Mouse (Mus musculus) midbrain, embryonic 13.5 days (tissue): Measurements from ENCODE around the gene Oosp1. TPM values are rescaled to one million over a fixed set of nuclear protein-coding genes. Genes with fewer than 3 reads are reported as not detected.

ENCODE experiments used
- ATAC-seq: fragments of 200-750 bp; cut with Nextera tagmentation; 2 replicates; pipeline ENCODE4 v1.8.0; 2017; ENCODE audit warnings: mild to moderate bottlenecking, moderate TSS enrichment, moderate library complexity
- H3K27ac ChIP-seq: fragments of 300-500 bp; sonication (generic); 2 replicates; pipeline ENCODE4 v1.5.1; 2015; ENCODE audit warnings: inconsistent platforms, mild to moderate bottlenecking, moderate library complexity
- H3K27me3 ChIP-seq: fragments of 300-500 bp; sonication (generic); 2 replicates; pipeline ENCODE4 v1.6.1; 2015; ENCODE audit warnings: mild to moderate bottlenecking, inconsistent platforms
- H3K36me3 ChIP-seq: fragments of 300-500 bp; sonication (generic); 2 replicates; pipeline ENCODE4 v1.6.1; 2015; ENCODE audit warnings: mild to moderate bottlenecking, inconsistent platforms
- H3K4me1 ChIP-seq: fragments of 300-500 bp; sonication (generic); replicated peaks from 2 replicates; pipeline ENCODE4 v1.6.1; 2015; ENCODE audit warnings: inconsistent platforms
- H3K4me2 ChIP-seq: fragments of 300-500 bp; sonication (generic); replicated peaks from 2 replicates; pipeline ENCODE4 v1.6.1; 2015; ENCODE audit warnings: moderate library complexity, mild to moderate bottlenecking, inconsistent platforms
- H3K4me3 ChIP-seq: fragments of 300-500 bp; sonication (generic); replicated peaks from 2 replicates; pipeline ENCODE4 v1.5.1; 2015; ENCODE audit warnings: mild to moderate bottlenecking, inconsistent platforms
- H3K9ac ChIP-seq: fragments of 300-500 bp; sonication (generic); replicated peaks from 2 replicates; pipeline ENCODE4 v1.6.1; 2015; ENCODE audit warnings: mild to moderate bottlenecking, inconsistent platforms
- H3K9me3 ChIP-seq: fragments of 300-500 bp; sonication (generic); 2 replicates; pipeline ENCODE4 v1.6.1; 2016; ENCODE audit warnings: mild to moderate bottlenecking, inconsistent platforms
- WGBS: fragments of 180-500 bp; shearing (Covaris S2); methylation state at CpG from one replicate; pipeline ENCODE4 v1.1.7; 2015; 5-methylcytosine and 5-hydroxymethylcytosine counted together
- polyA plus RNA-seq: library from polyadenylated mRNA; unstranded; fragments of >200 nt; fragmentation: Nextera tagmentation; extraction: Ambion mirVana; gene quantifications from 2 replicates; pipeline ENCODE4 v1.2.1, GENCODE M21; 2015

The Oosp1 gene
- polyA plus RNA-seq = not detected in 2 replicates

- no peaks in the 10 kb centered on the region for H3K27me3 ChIP-seq
- H3K9me3 ChIP-seq = no peaks in the 10 kb centered on the region
- ATAC-seq = no peak
- H3K4me2 ChIP-seq = no peak within 1 kb of the TSS
- no peaks in the 10 kb centered on the region for H3K36me3 ChIP-seq
- 72% methylated on average over 5 of the region's 5 CpGs for WGBS
- H3K27ac ChIP-seq = no peak within 1 kb of the TSS
- no peaks in the 10 kb centered on the region for H3K4me1 ChIP-seq
- H3K4me3 ChIP-seq = no peak within 1 kb of the TSS
- H3K9ac ChIP-seq = no peak within 1 kb of the TSS
These were observed at the start of gene Oosp1 for GRCm38 (mm10) chr19:11690839-11691238. Oosp1 (minus strand) TSS chr19:11691150.

DNA sequence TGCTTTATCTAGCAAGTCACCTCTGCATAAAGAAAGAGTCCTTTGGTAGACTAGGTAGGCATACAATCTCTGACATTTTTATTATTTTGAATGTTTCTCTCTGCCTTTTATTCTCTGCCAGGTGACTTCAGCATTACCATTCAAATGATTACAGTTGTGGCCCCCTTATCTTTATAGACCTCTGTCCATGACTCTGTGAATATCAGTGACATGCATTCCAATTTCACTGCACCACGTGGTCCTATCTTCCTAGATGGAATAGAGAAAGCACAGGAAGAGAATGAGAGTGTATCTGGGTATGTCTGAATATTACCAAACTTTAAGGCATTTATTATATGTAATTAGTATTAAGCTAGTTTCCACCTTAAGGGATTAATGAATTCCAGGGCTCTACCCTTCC lies 45.5 kb upstream of the Oosp1 start:
- no peaks in the 10 kb centered on the region for H3K36me3 ChIP-seq
- WGBS = 50% methylated on average over 1 of the region's 1 CpGs
- no peaks in the 10 kb centered on the region for H3K9me3 ChIP-seq
- H3K27ac ChIP-seq = no peak overlapping the region
- no peak overlapping the region for H3K4me3 ChIP-seq
- no peak for ATAC-seq
- no peak overlapping the region for H3K4me2 ChIP-seq
- no peaks in the 10 kb centered on the region for H3K4me1 ChIP-seq
- no peaks in the 10 kb centered on the region for H3K27me3 ChIP-seq
- H3K9ac ChIP-seq = no peak overlapping the region

DNA sequence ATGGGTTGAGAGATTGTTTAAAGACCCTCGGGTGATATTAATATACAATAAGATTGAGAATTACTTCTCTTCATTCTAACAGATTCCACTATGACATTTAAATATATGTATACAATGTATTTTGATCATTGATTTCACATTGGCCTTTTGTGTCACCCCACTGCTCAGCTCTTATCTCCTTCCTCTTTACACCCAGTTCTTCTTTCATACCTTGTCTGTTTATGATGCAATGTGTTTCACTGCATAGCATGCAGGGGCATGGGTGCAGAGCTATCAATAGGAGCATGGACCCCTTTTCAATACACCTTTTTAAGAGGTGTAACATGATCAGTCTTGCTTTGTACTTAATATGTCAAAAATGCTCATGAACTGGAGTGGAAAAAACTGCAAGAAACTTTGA lies 39.3 kb upstream of the Oosp1 start:
- Histone ChIP-seq H3K27ac (no peak overlapping the region), H3K9me3 (no peaks in the 10 kb centered on the region), H3K4me3 (no peak overlapping the region), H3K36me3 (no peaks in the 10 kb centered on the region), H3K4me2 (no peak overlapping the region), H3K4me1 (no peaks in the 10 kb centered on the region), H3K9ac (no peak overlapping the region), H3K27me3 (no peaks in the 10 kb centered on the region)
- no peak for ATAC-seq
- WGBS = 88% methylated on average over 1 of the region's 1 CpGs

DNA sequence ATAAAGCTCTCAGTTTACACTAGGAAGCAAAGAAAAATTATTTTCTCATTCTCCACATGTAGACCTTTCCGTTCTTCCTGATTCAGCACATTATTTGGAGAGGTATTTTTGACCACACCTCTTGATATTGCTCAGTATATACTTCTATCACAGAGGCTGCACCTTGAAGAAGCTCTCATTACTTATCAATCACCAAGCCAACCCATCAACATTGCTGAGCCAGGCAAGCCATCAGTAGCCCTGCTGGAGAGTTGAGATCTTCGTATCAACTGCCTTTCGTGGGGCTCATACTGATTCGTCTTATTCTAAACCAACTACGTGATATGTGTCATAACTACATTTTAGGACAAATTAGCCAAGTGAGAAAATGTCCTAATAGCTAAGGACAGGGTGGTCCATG lies 36.4 kb upstream of the Oosp1 start:
- Histone ChIP-seq H3K4me3 (no peak overlapping the region), H3K27ac (no peak overlapping the region), H3K4me2 (no peak overlapping the region), H3K36me3 (no peaks in the 10 kb centered on the region), H3K4me1 (no peaks in the 10 kb centered on the region), H3K9ac (no peak overlapping the region), H3K9me3 (no peaks in the 10 kb centered on the region), H3K27me3 (no peaks in the 10 kb centered on the region)
- 92% methylated on average over 5 of the region's 5 CpGs for WGBS
- ATAC-seq = no peak

- H3K9me3 ChIP-seq = no peaks in the 10 kb centered on the region
These were observed 35.0 kb upstream of the Oosp1 start for GRCm38 (mm10) chr19:11725915-11726314.

DNA sequence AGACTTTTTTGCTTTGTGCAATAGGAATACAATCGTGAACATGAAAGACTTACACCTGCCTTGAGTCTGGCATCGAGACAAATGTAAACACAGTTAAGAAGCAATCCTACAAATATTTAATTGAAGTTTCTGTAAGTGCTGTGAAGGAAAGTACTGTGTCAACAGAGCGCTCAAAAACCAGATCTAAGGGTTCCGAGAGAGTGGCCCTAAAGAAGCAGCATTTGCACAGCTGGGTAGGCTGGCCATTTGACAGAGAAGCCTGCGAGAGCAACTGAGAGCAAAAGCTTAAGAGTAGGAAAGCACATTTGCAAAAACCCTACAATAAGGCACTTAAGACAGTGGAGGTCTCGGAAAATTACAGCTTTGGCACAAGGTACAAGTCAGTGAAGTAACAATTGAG lies 33.3 kb upstream of the Oosp1 start:
- Histone ChIP-seq H3K4me3 (no peak overlapping the region), H3K9ac (no peak overlapping the region), H3K27me3 (no peaks in the 10 kb centered on the region), H3K36me3 (no peaks in the 10 kb centered on the region), H3K27ac (no peak overlapping the region), H3K9me3 (no peaks in the 10 kb centered on the region), H3K4me2 (no peak overlapping the region), H3K4me1 (no peaks in the 10 kb centered on the region)
- 82% methylated on average over 6 of the region's 6 CpGs for WGBS
- ATAC-seq = no peak

More at GRCm38 (mm10) chr19:11725915-11726314, 35.0 kb upstream of the Oosp1 start:
- no peak overlapping the region for H3K4me2 ChIP-seq
- no peak overlapping the region for H3K4me3 ChIP-seq
- WGBS = 91% methylated on average over 2 of the region's 2 CpGs
- no peaks in the 10 kb centered on the region for H3K36me3 ChIP-seq
- no peak overlapping the region for H3K9ac ChIP-seq
- H3K27ac ChIP-seq = no peak overlapping the region
- no peaks in the 10 kb centered on the region for H3K27me3 ChIP-seq
- no peaks in the 10 kb centered on the region for H3K4me1 ChIP-seq
- ATAC-seq = no peak

- H3K9me3 ChIP-seq = no peaks in the 10 kb centered on the region
- H3K4me2 ChIP-seq = no peak overlapping the region
- no peak overlapping the region for H3K9ac ChIP-seq
- H3K27ac ChIP-seq = no peak overlapping the region
- ATAC-seq = no peak
- no peaks in the 10 kb centered on the region for H3K4me1 ChIP-seq
- H3K36me3 ChIP-seq = no peaks in the 10 kb centered on the region
- H3K27me3 ChIP-seq = no peaks in the 10 kb centered on the region
- WGBS = 90% methylated on average over 2 of the region's 2 CpGs
- H3K4me3 ChIP-seq = no peak overlapping the region
These were observed 32.9 kb upstream of the Oosp1 start for GRCm38 (mm10) chr19:11723870-11724269.

DNA sequence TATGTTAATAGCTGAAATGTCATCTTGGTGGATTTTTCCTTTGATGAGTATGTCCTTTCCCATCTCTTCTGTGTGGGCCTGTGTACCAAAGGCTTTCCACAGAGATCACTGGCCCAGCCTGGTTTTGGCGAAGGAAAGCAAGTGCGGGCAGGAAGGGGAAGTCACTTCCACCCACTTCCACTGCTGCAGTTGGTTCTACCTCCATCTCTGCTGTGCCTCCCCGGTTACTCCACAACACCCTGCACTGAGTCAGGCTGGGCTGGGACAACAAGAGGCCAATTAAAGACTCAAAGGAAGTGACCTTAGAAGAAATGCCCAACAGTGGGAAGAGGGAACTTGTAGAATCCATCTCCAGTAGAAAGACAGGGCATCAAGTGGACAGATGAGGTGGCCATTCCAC lies 29.1 kb upstream of the Oosp1 start:
- Histone ChIP-seq H3K4me3 (no peak overlapping the region), H3K9ac (no peak overlapping the region), H3K36me3 (no peaks in the 10 kb centered on the region), H3K4me2 (no peak overlapping the region), H3K27me3 (no peaks in the 10 kb centered on the region), H3K9me3 (no peaks in the 10 kb centered on the region), H3K27ac (no peak overlapping the region), H3K4me1 (no peaks in the 10 kb centered on the region)
- whole genome bisulfite sequencing = 89% methylated on average over 3 of the region's 3 CpGs
- no peak for ATAC-seq

- Histone ChIP-seq H3K4me3 (no peak overlapping the region), H3K27me3 (no peaks in the 10 kb centered on the region), H3K9me3 (no peaks in the 10 kb centered on the region), H3K4me1 (no peaks in the 10 kb centered on the region), H3K4me2 (no peak overlapping the region), H3K9ac (no peak overlapping the region), H3K36me3 (no peaks in the 10 kb centered on the region), H3K27ac (no peak overlapping the region)
- WGBS = 87% methylated on average over 4 of the region's 4 CpGs
- no peak for ATAC-seq
These were observed 21.5 kb upstream of the Oosp1 start for GRCm38 (mm10) chr19:11712451-11712850.

GRCm38 (mm10) chr19:11698342-11698741 lies 7.4 kb upstream of the Oosp1 start:
- no peak overlapping the region for H3K4me2 ChIP-seq
- no peaks in the 10 kb centered on the region for H3K27me3 ChIP-seq
- no peak for ATAC-seq
- H3K36me3 ChIP-seq = no peaks in the 10 kb centered on the region
- no peak overlapping the region for H3K9ac ChIP-seq
- no peaks in the 10 kb centered on the region for H3K9me3 ChIP-seq
- no peaks in the 10 kb centered on the region for H3K4me1 ChIP-seq
- WGBS = 95% methylated on average over 6 of the region's 6 CpGs
- no peak overlapping the region for H3K27ac ChIP-seq
- no peak overlapping the region for H3K4me3 ChIP-seq

GRCm38 (mm10) chr19:11696755-11697154 lies 5.8 kb upstream of the Oosp1 start, which contains the start of gene Oosp3:
Oosp3 (plus strand) TSS chr19:11697055.
- Histone ChIP-seq H3K36me3 (no peaks in the 10 kb centered on the region), H3K27ac (no peak within 1 kb of the TSS), H3K4me1 (no peaks in the 10 kb centered on the region), H3K4me2 (no peak within 1 kb of the TSS), H3K27me3 (no peaks in the 10 kb centered on the region), H3K9me3 (no peaks in the 10 kb centered on the region), H3K9ac (no peak within 1 kb of the TSS), H3K4me3 (no peak within 1 kb of the TSS)
- no peak for ATAC-seq
- WGBS = 90% methylated on average over 2 of the region's 2 CpGs

GRCm38 (mm10) chr19:11691454-11691853 lies 504 bp upstream of the Oosp1 start:
- Histone ChIP-seq H3K9ac (no peak overlapping the region), H3K36me3 (no peaks in the 10 kb centered on the region), H3K4me2 (no peak overlapping the region), H3K27ac (no peak overlapping the region), H3K9me3 (no peaks in the 10 kb centered on the region), H3K4me3 (no peak overlapping the region), H3K4me1 (no peaks in the 10 kb centered on the region), H3K27me3 (no peaks in the 10 kb centered on the region)
- WGBS = 61% methylated on average over 1 of the region's 1 CpGs
- no peak for ATAC-seq

GRCm38 (mm10) chr19:11661562-11661961 lies 29.4 kb downstream of the Oosp1 start:
- no peaks in the 10 kb centered on the region for H3K36me3 ChIP-seq
- ATAC-seq = no peak
- H3K9ac ChIP-seq = no peak overlapping the region
- no peak overlapping the region for H3K4me3 ChIP-seq
- H3K4me1 ChIP-seq = no peaks in the 10 kb centered on the region
- H3K27ac ChIP-seq = no peak overlapping the region
- H3K27me3 ChIP-seq = no peaks in the 10 kb centered on the region
- H3K4me2 ChIP-seq = no peak overlapping the region
- H3K9me3 ChIP-seq = no peaks in the 10 kb centered on the region
